Mouse (Mus musculus): ENCODE data around the gene Ppp2r3a.

- TF ChIP-seq CTCF (IDR thresholded peaks at IDR 0.05; ENCODE audit: borderline replicate concordance, control insufficient read depth, extremely low read depth, insufficient read depth, low read length, poor library complexity) (no peak), POLR2A (IDR thresholded peaks at IDR 0.05; ENCODE audit: control insufficient read depth, extremely low read depth, insufficient read depth, low read length, poor library complexity) (no peak)
Measured at GRCm38 (mm10) chr9:101250486-101250885, 1.1 kb downstream of the Ppp2r3a start.

All from thymus, adult 2 months (tissue).